Mouse (Mus musculus) c-Kit-negative CD71-positive TER-119-positive erythroid progenitor cells, embryonic 14.5 days (primary cell): ENCODE measurements around the gene Cela3b.
"Not testable (repeated sequence)": the region's sequence is repeated elsewhere in the genome, so short reads cannot be mapped to it uniquely, and the experiment has no call there.

Experiments used
- DNase-seq: peaks from one replicate; pipeline ENCODE4 v3.0.0-alpha.2; 2013; ENCODE audit warnings: low read depth, low spot score

Gene Cela3b

DNA sequence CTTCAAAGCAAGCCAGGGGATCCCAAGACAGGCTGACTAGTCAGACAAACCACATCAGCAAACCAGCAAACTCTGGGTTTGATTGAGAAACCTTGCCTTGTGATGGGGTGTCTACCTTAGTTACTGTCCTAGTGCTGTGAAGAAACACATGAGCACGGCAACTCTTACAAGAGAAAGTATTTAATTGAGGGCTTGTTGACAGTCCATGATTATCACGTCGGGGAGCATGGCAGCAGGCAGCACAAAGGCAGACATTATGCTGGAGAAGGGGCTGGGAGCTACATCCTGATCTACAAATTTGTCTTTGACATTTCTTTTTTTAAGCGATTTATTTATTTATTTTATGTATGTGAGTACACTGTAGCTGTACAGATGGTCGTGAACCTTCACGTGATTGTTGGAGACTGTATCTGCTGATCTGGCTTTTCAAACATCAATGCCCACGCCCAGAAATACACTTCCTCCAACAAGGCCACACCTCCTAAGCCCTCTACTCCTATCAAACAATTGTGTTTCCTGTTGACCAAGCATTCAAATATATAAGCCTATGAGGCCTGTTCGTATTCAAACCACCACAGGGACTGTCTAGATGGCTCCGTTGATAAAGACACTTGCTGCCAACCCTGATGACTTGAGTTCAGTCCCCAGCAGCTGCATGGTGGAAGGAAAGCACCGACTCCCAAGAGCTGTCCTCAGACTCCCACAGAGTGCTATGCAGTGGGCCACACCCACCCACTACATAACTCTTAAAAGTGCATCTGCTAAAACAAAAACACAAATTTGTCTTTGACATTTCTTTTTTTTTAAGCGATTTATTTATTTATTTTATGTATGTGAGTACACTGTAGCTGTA lies 12.4 kb downstream of the Cela3b start:
- DNase-seq: no peak

DNA sequence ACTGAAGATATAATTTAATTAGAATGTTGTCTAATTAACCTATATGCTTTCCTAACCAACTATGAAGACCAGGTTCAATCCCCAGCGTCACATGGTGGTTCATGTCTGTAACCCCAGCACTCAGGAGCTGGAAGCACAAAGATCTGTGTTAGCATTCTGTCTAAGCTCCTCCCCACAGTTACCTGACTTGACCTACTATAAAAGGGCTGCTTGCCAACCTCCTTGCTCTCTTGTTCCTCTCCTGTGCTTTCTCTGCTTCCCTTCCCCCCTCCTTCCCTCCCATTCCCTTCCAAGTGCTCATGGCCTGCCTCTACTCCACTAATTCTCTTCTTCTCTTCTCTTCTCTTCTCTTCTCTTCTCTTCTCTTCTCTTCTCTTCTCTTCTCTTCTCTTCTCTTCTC lies 15.4 kb downstream of the Cela3b start:
- no peak for DNase-seq

DNA sequence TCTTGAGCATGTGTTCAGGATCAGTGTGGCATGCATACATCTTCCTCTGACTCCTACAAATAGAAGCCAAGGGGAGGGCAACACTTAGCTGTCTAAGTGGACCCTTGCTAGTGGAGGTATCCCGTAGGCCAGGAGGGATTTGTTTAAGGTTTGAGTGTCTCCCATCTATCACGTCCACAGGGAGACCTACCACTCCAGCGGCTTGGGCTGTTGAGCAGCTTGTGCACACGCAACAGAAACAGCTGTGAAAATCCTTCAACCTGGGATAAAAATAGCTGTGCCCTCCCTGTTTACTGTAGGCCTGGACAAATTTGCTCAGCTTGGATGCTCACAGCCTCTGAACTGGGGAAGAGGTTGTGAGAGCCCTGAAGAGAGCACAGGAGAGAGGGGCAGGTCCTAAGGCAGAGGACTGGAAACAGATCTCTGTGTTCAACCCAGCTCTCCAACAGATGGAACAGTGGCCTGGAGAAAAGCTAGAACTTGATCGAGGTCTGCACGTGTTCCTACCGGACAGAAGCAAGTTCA lies 18.1 kb downstream of the Cela3b start:
- not testable (repeated sequence) for DNase-seq

DNA sequence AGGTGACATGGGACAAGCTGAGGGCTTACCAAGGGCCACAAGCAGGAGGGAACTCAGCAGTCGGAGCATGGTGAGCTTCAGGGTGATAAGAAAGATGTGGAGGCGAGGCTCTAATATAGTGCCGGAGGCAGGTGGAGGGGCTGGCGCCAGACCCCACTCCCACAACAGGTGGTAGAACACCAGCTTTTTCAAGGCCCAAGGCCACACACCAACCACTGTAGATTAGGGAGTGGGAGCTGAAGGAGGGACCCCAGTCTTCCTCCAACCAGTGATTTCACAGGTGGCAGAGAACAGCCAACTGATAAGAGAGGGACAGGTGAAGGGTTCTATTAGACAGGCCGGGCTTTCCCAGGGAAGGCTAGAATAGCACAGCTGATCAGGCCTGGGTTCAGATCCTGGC lies 20.6 kb downstream of the Cela3b start, which contains the start of gene Cela3a:
Cela3a (minus strand) TSS at position 101 of the 400 bp plus-strand sequence.
- DNase-seq: no peak

DNA sequence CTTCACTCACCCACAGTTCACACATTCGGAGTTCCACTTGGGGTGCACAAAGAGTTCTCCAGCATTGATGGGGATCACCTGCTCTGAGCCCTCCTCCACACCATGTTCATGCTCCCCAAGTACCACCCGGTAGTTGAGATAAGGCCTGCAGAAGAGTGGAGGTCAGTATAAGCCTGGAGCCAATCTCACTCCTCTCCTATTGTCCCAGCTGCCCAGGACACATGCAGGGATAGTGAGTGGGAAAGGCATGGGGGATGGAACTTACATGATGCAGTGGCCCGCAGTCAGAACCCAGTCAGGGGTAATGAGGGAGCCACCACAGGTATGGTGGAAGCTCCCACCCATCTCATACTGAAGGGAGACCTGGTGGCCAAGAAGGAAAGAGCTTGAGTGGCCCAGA lies 24.8 kb downstream of the Cela3b start:
- DNase-seq: no peak

DNA sequence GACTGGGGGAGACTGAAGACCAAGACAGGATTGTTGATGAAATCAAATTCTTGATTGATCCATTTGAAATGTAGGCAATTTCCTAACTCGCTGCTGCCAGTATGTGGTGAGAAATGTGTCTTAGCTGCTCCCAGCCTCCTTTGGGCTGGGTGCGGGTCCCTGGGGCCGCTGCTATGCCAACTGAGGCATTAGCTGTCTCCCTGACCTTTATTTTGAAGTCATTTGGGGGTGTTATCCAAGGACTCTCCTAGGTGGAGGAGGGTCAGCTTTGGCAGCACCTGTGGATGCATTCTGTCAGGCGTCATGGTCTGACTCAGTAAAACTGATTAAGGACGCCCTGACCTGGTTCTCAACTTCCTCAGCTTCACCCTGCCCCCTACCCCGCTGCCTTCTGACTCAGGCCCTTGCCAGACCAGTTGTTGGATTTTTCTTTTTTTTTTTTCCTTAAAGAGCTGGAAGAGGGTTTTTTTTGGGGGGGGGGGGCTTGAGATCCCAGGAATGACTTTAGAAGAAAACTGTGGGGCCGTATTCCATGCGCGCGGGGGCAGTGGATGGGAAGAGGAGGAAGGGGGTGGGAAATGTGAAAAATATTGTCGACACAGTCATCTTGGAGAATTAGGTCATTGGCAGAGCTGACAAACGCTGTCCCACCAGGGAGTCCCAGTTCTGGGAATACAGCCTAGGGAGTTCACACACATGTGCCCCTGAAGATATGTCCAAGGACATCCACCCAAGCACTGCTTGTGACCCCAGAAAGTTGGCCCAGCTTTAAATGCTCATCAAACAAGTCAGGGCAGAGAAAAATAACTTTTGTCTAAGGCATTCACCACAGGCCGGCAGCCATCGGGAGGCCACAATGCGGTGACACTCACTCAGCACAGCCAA lies 33.5 kb downstream of the Cela3b start:
- no peak for DNase-seq

DNA sequence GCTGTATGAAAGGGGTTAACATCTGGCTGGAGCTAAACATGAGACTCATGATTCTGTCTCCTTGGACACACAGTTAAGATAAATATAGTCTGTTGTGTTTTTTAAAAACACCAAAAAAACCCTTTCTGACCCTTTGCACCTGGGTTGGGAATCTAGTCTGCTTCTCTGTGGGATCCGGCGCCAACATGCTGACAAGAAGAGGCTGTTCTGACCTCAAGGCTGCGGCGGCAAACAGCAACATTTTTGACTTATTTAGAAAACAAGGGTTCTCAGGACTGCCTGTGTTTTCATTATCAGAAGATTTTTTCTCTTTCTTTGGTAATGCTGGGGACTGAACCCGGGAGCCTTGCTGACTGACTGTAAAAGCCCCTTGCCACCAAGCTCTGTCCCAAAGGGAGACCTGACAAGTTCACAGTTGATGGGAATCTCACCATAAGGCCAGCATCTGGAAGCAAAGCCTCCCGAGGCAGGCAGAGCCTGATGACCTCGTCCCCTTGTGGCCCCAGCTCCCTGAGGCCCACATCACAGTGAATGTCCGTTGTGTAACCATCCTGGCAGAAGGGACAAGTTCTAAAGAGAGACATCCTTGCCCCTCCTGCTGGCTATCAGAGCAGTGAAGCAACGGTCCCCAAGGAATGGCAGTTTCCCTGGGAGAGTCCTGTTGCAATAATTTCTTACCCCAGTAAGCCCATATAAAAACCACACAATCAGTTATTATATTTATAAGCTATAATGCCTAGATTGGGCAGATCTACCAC lies 36.8 kb downstream of the Cela3b start:
- DNase-seq: no peak

DNA sequence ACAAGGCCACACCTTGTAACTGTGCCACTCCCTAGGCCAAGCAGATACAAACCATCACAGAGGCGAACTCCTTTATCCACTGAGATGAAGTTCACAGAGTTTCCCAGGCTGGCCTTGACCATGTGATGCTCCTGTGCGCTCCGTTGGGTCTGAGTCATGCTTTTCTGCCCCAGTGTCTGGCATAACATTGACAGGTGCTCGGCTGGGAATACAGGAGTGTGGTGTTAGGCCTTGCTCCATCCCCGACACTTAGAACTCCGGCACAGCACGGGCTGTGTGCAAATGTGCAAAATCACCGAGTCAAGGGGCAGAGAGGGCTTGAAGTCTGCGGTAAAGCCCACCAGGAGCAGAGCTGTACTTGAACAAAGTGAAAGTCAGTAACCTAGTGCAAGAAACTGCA lies 37.5 kb downstream of the Cela3b start:
- DNase-seq: no peak

DNA sequence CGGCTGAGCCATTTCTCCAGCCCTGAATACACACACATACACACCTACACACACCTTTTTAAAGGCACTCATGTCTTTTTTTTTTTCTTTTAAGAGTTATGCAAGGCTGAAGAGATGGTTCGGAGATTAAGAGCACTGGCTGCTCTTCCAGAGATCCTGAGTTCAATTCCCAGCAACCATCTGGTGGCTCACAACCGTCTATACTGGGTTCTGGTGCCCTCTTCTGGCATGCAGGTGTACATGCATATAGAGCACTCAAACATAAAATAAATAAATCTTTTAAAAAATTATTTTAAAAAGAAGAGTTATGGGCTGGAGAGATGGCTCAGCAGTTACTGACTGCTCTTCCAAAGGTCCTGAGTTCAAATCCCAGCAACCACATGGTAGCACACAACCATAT lies 39.1 kb downstream of the Cela3b start:
- DNase-seq: no peak

DNA sequence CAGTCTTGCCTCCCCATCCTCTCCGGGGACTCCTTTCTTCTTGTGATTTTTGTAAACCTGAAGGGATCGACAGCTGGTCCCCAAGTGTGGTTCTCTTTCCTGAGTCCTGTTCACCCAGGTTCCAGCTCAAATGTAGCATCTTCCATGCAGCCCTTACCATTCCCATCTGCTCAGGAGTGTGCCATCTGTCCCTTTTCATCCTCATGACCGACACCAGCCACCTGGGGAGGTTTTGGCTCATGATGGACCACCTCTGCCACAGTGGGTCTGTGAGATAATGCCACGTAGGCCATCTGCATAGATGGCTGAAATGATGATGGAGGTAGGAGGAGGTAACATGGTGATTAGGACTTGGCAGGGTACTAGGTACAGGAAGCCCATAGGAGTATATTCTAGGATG lies 40.1 kb downstream of the Cela3b start:
- DNase-seq: no peak

DNA sequence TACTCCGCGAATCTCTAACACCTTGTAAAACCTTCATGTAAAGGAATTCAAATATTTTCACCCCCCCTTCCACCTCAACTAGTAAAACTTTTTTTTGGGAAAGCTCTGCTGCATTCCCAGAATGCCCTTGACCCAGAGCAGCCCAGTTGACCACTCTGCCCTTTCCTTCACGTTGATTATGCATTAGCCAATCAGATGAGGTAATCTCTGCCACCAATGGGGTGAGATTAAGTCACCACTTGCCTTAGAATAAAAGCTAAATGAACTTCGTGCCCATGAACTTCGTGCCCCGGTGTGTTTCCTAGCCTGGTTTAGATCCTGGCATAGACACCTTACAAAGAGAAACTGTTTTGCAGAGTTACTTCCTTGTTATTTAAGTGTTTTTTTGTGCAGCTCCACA lies 41.4 kb downstream of the Cela3b start:
- DNase-seq: no peak

DNA sequence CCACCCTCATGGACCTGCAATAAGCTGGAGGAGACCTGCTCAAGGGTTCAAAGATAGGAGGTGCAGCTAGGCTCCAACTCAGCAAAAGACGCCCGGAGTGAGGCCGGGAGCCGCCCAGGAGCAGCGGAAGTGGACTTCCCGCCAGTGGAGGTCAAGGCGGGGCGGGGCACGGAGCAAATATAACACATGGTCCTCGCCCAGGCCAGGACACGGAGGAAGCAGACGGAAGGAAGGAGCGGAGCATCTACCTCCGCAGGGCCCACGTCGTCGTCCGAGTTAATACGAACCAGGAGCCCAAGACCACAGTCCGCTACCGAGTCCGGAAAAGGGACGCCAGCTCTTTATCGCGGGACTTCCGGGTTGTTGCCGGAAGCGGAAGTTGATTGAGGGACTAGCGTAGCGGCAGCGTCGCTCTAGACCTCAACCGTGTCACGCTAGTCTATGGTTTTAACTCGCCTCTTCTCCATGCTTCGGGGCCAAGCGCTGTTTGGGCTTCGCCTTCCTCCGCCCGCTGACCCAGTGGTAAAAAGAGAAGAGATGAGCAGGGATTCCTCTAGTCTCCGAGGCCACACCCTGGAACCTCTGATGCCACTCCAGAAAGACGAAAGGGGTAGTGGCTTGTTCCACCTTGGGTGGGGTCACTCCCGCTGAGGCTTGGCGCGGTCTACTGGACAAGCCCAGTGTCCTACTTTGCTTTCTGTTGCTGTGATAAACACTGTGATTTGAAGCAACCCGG lies 42.1 kb downstream of the Cela3b start:
- DNase-seq: peak; percentile 83

DNA sequence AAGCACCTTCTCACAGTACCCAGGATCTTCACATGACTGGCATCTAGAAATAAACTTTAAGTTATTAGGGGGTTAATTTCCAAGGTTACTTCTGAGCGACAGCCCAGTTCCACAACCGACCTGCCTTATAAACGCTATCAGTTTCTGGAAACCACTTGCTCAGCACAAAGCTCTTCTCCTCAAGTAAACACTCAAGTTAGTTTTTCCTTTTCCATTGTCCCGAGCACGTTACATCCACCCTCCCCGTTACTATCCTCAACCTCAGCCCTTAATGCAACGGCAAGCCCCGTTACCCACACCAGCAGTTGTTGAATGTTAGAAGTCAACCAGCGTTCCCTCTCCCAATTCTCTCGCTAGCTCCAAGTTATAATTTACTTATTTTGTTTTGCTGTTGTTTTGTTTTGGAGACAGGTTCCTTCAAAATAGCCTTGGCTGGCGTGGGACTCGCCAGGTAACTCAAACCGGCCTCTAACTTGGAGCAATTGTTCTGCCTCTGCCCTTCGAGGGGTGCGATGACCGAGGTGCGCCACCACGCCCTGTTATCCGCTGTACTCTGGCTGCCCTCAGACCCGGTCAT lies 42.8 kb downstream of the Cela3b start:
- DNase-seq: peak; percentile 12

DNA sequence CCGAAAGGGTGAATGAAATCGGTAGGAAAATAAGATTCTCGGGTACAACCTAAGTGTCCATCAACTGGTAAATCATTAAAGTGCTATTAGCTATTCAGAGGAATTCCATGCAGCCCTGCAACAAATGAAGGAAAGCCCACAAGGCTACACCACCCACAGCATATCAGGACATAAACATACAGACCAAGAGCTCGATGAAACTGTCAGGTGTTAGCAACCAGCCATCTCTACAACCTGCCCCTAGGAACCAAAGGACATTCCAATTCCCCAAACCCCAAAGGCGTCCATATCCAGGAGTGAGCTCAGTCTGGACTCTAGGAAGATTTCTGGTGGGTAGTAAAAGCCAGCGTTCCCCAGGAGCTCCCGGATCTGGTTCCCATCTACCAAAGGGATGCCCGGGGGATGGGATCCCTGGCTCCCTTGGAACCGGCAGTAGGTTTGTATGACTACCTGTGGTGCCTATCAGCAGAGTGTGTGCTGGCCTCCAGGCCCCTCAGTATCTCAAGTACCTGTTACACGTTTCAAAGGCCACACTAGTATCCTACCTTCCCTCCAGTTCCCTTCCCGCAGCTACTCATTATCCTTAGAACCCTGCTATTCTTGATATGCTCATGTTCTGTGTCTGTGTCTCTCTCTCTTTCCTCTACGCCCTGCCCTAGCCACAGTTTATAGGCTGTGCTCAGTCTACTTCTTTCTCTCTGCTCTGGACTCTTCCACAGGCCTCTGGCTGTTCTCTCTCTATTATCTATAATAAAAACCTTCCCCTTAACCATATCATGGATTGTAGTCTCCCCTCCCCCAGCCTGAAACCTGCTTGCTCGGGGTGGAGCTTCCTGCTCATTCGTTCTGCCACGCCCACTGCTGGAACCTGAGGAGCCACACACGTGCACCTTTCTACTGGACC lies 49.4 kb downstream of the Cela3b start:
- no peak for DNase-seq

DNA sequence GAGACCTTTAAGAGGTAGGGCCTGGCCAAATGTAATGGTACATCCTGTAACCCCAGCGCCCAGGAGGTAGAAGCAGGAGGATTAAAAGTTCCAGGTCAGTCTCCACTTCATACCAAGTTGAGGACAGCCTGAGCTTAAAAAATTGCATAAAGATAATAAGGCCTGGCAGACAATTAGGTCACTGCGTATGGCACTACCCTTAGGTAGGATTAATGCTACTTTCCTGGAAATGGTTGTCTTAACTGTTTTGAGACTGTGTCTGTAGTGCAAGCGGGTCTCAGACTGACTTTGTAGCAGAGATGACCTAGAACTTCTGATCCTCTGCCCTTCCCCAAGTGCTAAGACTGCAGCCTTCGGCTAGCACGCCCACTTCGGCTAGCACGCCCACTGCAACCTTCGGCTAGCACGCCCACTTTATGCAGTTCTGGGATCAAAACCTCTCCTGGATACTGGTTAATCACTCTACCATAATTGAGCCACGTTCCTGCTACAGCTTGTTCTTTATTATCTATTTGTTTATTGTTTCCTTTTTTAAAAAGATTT lies 50.6 kb downstream of the Cela3b start:
- DNase-seq: no peak

DNA sequence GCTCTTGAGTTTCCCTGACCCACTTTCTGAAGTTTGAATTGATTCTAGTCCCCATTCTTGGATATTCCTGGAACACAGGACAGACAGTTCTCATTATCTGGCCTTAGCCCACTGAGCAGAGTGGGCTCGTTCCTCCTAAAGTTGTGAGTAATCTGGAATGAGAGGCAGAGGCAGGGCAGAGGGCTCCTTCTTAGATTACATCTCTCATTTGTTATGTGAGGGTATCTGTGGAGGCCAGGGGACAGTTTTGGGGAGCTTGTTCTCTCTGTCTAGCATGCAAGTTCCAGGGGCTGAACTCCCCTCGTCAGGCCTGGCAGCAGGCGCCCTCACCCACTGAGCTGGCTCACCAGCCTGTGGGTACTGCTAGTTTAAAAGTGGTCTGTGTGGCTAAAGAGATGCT lies 51.3 kb downstream of the Cela3b start:
- DNase-seq: no peak

DNA sequence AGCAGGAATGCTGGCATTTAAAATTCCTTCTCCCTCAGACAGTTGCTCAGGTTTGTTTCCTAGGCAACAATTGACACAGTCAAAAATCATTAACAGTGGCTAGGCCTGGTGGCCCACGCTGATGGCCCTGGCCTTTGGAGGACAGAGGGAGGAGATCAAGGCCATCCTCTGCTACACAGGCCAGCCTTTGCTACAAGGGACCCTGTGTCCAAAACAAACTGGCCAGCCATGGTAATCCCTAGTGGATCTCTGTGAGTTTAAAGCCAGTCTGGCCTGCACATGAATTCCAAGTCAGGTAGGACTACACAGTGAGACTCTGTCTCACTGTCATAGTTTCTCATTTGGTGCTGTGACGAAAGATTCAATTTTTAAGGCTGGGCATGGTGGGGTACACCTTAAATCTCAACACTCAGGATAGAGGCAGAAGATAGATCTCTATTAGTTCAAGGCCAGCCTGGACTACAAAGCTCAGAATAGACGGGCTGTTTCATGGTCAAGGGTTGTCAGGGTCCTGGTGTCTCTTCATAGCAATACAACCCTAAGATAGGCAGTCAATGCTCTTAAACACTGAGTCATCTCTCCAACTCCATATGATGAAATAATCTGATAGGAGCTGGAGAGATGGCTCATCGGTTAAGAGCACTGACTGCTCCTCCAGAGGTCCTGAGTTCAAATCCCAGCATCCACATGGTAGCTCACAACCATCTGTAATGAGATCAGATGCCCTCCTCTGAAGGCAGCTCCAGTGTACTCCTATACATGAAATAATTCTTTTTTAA lies 52.6 kb downstream of the Cela3b start:
- no peak for DNase-seq

DNA sequence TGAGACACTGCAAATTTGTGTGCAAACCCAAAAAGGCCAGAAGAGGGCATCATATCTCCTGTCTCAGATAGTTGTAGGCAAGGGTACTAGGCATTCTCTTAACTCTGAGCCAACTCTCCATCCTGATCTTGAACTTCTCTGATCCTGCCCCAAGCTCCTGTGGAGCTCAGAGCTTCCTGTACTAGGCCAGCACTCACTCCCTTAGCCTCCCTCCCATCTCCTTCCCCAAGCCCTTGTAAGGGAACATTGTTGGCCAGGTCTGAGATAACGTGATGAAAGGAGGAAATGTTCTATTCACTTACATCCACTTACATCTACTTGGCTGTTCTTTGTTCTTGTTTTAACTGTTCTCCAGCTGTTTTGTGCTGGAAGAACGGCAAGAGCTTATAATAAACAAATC lies 53.6 kb downstream of the Cela3b start:
- no peak for DNase-seq
